Mouse (Mus musculus) retina, embryonic 14.5 days (tissue): ENCODE data around the gene Naglu.

Source experiments
- DNase-seq: peaks from one replicate; pipeline ENCODE4 v3.0.0-alpha.2; 2015; ENCODE audit warnings: low spot score

Gene Naglu

DNA sequence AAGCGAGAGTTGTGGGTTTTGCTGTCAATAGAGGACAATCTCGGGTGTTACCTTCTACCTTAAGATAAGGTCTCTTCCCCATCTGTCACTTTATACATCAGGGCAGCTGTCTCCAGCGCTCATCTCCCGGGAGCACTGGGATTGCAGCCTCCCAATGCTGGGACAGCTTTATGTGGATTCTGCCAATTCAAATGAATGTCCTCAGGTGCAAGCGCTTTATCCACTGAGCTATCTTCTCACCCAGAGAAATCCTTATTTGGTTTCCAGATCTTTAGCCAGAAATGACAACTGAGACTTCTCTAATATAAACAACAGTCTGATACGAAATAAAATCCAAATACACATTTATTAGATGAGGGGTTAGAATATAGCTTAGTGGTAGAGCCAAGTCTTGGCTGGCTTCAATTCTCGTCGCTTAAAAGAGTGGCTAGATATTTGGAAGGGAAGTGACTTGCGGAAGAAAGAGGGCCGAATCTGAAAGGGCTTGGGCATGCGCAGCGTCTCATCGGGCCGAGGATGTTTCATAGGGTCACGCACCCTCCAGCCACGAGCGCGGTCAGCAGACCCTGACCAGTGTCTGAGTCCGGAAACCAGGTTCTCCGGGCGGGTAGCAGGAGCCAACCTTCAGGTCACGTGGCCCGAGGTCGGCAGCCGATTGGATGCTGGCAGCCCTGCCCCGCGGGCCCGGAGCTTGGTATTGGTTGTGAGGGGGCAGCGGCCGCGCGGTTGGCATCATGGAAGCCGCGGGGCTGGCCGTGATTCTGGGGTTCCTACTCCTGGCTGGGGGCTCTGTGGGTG, at the start of gene Naglu:
Gene Naglu, plus strand, starts transcription at position 622 of the 798 bp plus-strand sequence.
- peak; percentile 95 for DNase-seq

DNA sequence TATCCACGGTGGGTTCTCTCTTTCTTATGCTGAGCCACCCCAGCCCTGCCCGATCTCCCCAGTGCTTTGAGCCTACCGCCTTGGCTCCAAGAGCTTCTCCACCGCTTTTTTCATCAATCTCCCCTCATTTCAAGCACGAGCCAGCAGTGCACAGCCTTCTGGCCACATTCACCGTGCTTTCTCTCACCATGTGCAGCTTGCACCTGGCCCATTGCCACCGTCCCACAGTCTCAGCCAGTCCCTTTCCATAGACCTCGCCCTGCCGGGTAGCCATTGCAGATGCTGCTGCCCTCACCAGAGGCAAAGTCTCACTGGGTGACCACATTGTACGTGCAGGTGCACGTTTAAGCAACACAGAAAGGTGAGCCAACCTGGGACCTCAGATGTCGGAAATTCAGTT, 46.4 kb upstream of the Naglu start:
- no peak for DNase-seq

GRCm38 (mm10) chr11:101024001-101024400, 45.8 kb upstream of the Naglu start:
- DNase-seq = no peak

DNA sequence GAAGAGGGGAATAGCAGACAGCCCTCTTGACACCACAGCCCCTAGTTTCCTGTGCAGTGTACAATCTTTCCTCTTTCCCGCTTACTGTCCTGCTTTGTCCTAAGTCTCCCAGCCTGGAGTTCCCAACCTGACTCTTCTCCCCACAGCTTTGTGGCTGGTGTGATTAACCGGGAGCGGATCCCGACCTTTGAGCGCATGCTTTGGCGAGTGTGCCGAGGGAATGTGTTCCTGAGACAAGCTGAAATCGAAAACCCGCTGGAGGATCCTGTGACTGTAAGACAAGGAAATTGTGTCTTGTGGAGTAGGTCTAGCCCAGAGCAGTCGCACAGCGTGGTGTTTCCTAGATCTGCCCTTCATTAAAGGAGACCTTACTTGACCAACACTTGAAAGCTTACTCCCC, 42.7 kb upstream of the Naglu start:
- no peak for DNase-seq

GRCm38 (mm10) chr11:101029320-101029719, 40.5 kb upstream of the Naglu start:
- DNase-seq = no peak

DNA sequence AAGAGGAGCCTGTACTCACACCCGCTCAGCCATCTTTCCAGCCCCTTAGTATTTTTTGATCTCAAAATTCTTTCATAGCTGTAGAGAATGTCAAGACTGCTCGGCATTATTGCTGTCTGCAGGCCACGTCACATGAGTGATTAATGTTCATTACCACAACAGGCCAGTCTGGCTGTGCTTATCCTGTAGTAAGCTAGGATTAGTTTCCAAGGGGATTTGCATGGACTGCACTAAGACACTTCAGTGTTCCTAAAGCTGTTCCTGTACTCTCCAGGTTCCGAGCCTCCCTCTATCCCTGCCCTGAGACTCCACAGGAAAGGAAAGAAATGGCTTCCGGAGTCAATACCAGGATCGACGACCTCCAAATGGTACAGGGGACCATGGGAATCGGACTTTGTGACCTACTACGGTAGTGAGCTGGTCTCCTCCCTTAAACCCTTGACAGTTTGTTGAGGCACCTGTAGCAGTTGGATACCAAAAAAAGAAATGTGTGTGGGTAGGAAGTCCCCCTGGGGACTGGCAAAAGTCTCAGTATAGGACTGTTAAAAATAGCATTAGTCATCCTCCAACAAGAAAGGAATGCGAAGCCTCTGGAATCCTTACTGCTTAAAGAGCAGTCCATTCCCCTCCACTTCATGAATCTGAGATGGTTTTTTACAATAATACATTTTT, 39.5 kb upstream of the Naglu start:
- DNase-seq = no peak

GRCm38 (mm10) chr11:101030808-101031156, 39.0 kb upstream of the Naglu start:
- no peak for DNase-seq

DNA sequence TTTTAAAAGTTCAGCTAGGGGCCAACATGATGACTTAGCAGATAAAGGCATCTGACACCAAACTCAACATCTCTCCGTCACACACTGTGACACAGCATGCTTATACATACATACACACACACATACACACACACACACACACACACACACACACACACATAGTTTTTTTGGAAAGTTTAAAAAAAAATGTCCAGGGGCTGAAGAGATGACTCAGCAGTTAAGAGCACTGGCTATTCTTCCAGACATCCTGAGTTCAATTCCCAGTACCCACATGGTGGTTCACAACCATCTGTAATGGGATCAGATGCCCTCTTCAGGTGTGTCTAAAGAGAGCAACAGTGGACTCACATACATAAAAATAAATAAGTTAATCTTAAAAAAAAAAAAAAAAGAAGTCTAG, 38.3 kb upstream of the Naglu start:
- no peak for DNase-seq

- DNase-seq = no peak
Measured at GRCm38 (mm10) chr11:101033856-101034500, 35.8 kb upstream of the Naglu start.

DNA sequence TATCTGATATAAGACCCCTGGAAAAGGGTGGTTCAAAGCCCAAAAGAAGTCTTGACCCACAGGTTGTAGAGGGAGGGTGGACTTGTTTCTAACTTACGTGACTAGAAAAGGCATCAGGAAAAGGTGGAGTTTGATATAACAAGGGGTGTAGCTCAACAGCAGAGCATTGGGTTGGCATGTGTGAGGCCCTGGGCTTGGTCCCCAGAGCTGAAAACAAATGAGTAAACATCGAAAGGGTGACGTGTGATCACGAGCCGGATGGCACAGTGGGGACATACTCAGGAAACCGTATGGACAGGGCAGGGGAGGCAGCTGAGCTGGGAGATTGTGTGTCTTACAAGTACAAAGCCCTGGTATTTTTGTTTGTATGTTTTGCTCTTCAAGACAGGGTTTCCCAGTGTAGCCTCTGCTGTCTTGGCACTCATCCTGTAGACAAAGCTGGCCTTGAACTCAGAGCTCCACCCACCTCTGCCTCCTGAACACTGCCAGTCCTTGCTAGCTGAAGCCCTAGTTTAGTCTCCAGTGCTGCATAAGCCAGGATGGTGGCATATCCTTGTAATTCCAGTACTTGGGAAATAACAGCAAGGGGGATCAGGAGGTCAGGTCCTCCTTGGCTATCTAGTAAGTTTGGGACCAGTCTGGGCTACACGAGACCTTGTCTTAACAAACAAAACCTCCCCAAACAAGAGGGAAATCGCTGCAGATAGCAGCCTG, 35.0 kb upstream of the Naglu start:
- no peak for DNase-seq

DNA sequence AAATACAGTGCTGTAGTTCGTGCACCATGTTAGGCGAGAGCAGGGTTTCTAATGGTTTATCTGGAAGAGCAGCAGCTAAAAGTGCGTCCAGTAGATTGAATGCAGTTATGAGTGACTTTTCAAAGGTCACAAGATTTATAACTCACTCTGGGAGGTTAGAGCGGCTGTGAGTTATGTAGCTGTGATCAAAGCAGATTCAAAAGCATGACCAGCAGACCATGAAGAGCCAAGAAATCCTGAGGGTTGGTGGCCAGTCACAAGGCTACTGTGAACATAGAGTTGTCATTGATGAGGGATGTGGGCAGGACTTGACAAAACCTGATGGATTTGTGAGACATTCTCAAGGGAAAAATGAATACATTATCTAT, 34.5 kb upstream of the Naglu start:
- no peak for DNase-seq

- no peak for DNase-seq
Measured at GRCm38 (mm10) chr11:101037795-101038194, 32.0 kb upstream of the Naglu start.

DNA sequence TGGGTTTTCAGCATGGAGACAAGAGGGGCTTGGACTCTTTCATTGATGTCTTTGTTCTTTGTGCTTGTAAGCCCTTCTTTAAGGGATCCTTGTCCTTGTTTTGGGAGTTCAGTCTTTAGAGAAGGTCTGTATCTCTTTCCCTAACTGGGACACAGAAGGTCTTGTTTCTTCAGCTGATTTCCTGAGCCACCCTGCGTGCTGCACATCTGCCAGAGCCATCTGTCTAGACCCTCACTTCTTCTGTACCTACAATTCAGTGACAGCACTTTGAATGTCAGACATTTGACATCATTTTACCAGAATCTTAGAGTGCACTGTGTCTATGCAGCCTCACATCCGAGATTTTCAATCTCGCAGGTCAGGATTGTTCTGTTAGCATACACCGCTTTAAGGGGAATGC, 24.0 kb upstream of the Naglu start:
- DNase-seq = no peak

GRCm38 (mm10) chr11:101046440-101046839, 23.4 kb upstream of the Naglu start:
- no peak for DNase-seq

DNA sequence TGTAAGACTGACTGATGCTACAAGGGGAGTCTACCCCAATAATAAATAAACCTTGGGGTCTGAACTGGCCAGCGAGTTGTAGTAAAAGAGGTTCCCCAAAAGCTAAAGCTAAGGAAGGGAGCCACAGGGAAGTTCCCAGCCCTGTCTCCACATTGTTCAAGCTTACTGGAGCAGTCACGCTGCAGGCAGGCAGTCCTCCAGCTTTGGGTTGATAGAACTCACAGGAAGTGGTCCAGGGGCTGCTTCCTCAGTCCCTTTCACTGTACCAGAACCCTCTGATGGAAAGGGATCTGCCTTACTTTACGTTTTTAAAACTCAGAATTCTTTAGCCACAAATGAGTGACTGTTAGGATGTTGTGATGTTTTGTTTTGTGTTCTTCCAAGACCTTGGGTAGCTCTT, 22.3 kb upstream of the Naglu start:
- no peak for DNase-seq

DNA sequence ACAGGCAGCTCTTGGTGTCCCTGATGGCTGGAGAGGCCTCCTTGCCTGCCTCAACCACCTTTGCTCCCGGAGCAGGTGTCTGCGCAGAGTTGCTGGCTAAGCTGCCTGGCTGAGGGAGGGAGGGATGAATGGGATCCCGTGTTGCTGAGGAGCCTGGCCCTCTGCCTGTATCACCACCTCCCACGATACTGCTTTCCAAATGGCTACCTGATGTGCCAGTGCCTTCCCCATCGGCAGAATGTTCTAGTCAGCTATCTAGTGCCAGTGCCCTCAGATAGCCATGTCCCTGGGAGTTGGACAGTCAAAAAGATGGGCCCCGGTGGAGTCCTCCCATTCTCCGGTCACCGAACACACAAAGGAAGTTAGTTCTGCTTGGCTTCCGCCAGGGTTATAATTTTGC, 19.5 kb upstream of the Naglu start:
- no peak for DNase-seq

GRCm38 (mm10) chr11:101051051-101051493, 18.7 kb upstream of the Naglu start:
- no peak for DNase-seq

DNA sequence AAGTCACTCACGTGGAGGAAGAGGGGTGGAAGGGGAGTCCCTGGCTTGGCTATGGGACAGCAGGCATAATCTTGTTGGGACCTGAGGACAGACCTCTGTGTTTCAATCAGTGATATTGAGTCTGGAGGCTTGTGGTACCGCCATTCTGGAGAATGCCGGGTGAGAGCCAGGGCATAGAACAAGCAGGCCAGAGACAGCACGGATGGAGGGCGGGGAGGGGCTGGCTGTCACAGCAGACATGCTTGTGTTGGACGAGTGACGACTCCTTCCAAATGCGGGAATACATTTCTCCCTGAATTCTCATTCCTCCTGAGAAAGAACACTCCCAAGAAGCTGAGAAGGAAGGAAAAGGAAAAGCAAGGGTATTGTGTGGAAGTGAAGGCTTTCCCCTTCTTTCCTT, 18.2 kb upstream of the Naglu start:
- DNase-seq = no peak

GRCm38 (mm10) chr11:101052751-101053473, 16.9 kb upstream of the Naglu start:
- DNase-seq = no peak

DNA sequence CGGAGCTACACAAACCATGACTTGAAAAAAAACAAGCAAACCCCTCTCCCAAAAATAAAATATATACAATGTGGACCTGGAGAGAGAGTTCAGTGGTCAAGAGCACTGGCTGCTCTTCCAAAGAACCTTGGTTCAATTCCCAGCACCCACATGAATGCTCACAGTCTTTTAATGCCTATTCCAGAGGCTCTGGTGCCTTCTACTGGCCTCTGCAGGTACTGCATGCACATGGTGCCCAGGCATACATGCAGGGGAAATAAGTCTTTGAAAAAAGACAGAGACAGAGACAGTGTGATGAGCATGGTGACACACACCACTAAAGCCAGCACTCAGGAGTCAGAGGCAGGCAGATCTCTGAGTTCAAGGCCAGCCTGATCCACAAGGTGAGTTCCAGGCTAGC, 15.8 kb upstream of the Naglu start:
- DNase-seq = peak; percentile 30

- DNase-seq = no peak
Measured at GRCm38 (mm10) chr11:101055418-101055817, 14.4 kb upstream of the Naglu start.

- no peak for DNase-seq
Measured at GRCm38 (mm10) chr11:101056885-101057284, 12.9 kb upstream of the Naglu start.
